In genomic region chr15:83161062-83161748, GRCm38 (mm10) we compare ENCODE assay signal across 21 mouse cellular contexts. TPM values are rescaled to one million over a fixed set of nuclear protein-coding genes. Genes with fewer than 3 reads are reported as not detected.
A peak's percentile ranks its signal among the peaks of the same experiment; 100 is the strongest.
DNase-seq lines count a peak whose midpoint lies in the region; ATAC-seq lines count a peak whose summit lies in the region.
"Had no signal": no experiment of that assay in that cellular context is flagged by ENCODE, and none has a peak within 500 bp of the region (broad histone marks: within the 10 kb centered on the region; RNA-seq: fewer than 3 reads in every experiment).

No protein-coding gene starts in this region.

- DNase-seq in cerebellum, adult 11-12 months: peak; percentile 10
- peak; percentile 33 for DNase-seq in hindbrain, embryonic 11.5 days (ENCODE audit: low spot score)
- no peak for DNase-seq in hindbrain, embryonic 14.5 days (ENCODE audit: low spot score)
- DNase-seq in testis, postnatal 10 days (ENCODE audit: low spot score): peak; percentile 35
- DNase-seq in testis, postnatal 14 days (ENCODE audit: low spot score): no peak
- DNase-seq in MN1 (ENCODE audit: low spot score): no peak
- DNase-seq in layer of hippocampus, postnatal 10 days (ENCODE audit: low spot score in 2 of 2): no peak
- DNase-seq: adrenal gland, adult 8-10 months; cerebellum, postnatal 36 days; kidney, adult 2 months; lung, embryonic 14.5 days; right cerebral cortex, postnatal 25 days; thymus, postnatal 36 days had no signal

- ATAC-seq in cerebellum, adult (ENCODE audit: insufficient number of reproducible peaks, low FRiP score, low TSS enrichment): no peak
- ATAC-seq in hindbrain, embryonic 11.5 days (ENCODE audit: low FRiP score): peak; percentile 68
- ATAC-seq in hindbrain, embryonic 14.5 days (ENCODE audit: low FRiP score): no peak
- ATAC-seq: CD4-positive, CD25-positive, alpha-beta regulatory T cell, adult 4 months had no signal

- 25% methylated on average over 10 of the region's 10 CpGs for WGBS in hindbrain, embryonic 11.5 days
- WGBS in hindbrain, embryonic 14.5 days: 19% methylated on average over 10 of the region's 10 CpGs

- 0 out of 2 replicates have a peak, but pooled peaks cover 2% of the 10 kb centered on the region for H3K4me1 ChIP-seq in hindbrain, embryonic 11.5 days (replicated peaks; ENCODE audit: control insufficient read depth, insufficient read depth, low read length)
- no peaks in the 10 kb centered on the region for H3K4me1 ChIP-seq in hindbrain, embryonic 14.5 days (replicated peaks; ENCODE audit: control insufficient read depth, insufficient read depth, low read length)
- H3K4me1 ChIP-seq: hindbrain, embryonic 15.5 days had no signal

- no peak overlapping the region for H3K4me3 ChIP-seq in hindbrain, embryonic 11.5 days (ENCODE audit: low read depth, low read length)
- H3K4me3 ChIP-seq in hindbrain, embryonic 14.5 days (replicated peaks; ENCODE audit: low read length): no peak overlapping the region
- H3K4me3 ChIP-seq: embryonic facial prominence, embryonic 15.5 days; heart, embryonic 15.5 days; hindbrain, embryonic 15.5 days; limb, embryonic 15.5 days had no signal

- 0 out of 2 replicates have a peak, but pooled peaks cover 9% of the 10 kb centered on the region for H3K36me3 ChIP-seq in hindbrain, embryonic 11.5 days (ENCODE audit: control insufficient read depth, insufficient read depth, low read length)
- peaks cover 54% of the 10 kb centered on the region for H3K36me3 ChIP-seq in hindbrain, embryonic 14.5 days (replicated peaks; ENCODE audit: control insufficient read depth, insufficient read depth)

- peak overlapping the region; percentile 2; the same call in 1 of the 2 replicates for H3K27ac ChIP-seq in hindbrain, embryonic 11.5 days (ENCODE audit: low read depth, low read length)
- no peak overlapping the region for H3K27ac ChIP-seq in hindbrain, embryonic 14.5 days
- H3K27ac ChIP-seq: embryonic facial prominence, embryonic 15.5 days; heart, embryonic 15.5 days; hindbrain, embryonic 15.5 days; limb, embryonic 15.5 days; macrophage; stomach, postnatal 0 days had no signal

- no peak overlapping the region for H3K4me2 ChIP-seq in hindbrain, embryonic 11.5 days (replicated peaks; ENCODE audit: low read depth, low read length)
- no peak overlapping the region for H3K4me2 ChIP-seq in hindbrain, embryonic 14.5 days (replicated peaks)
- H3K4me2 ChIP-seq: embryonic facial prominence, embryonic 15.5 days; heart, embryonic 15.5 days; hindbrain, embryonic 15.5 days; limb, embryonic 15.5 days; lung, embryonic 14.5 days had no signal

- no peaks in the 10 kb centered on the region for H3K9me3 ChIP-seq in hindbrain, embryonic 11.5 days (ENCODE audit: control insufficient read depth, low read length)
- H3K9me3 ChIP-seq in hindbrain, embryonic 14.5 days (ENCODE audit: control insufficient read depth, low read length): no peaks in the 10 kb centered on the region
- H3K9me3 ChIP-seq: embryonic facial prominence, embryonic 15.5 days; heart, embryonic 15.5 days; hindbrain, embryonic 15.5 days; limb, embryonic 15.5 days had no signal

- H3K9ac ChIP-seq in hindbrain, embryonic 11.5 days (ENCODE audit: low read depth, low read length): no peak overlapping the region; the same call in 1 of the 2 replicates
- no peak overlapping the region for H3K9ac ChIP-seq in hindbrain, embryonic 14.5 days
- H3K9ac ChIP-seq: embryonic facial prominence, embryonic 15.5 days; heart, embryonic 15.5 days; hindbrain, embryonic 15.5 days; limb, embryonic 15.5 days; lung, embryonic 14.5 days had no signal

- no peaks in the 10 kb centered on the region for H3K27me3 ChIP-seq in hindbrain, embryonic 11.5 days (ENCODE audit: control insufficient read depth, insufficient read depth, low read length)
- no peaks in the 10 kb centered on the region for H3K27me3 ChIP-seq in hindbrain, embryonic 14.5 days (ENCODE audit: control insufficient read depth, insufficient read depth, low read length)
- H3K27me3 ChIP-seq: embryonic facial prominence, embryonic 15.5 days; heart, embryonic 15.5 days; hindbrain, embryonic 15.5 days; limb, embryonic 15.5 days had no signal

RNA-seq across cellular contexts. Expression of gene Cyb5r3, which starts 11.2 kb away (rescaled TPM):
- 182 and 205 TPM in 2 replicates for polyA plus RNA-seq in hindbrain, embryonic 11.5 days (2014; fragmentation: Nextera tagmentation; extraction: Ambion mirVana)
- polyA plus RNA-seq in hindbrain, embryonic 14.5 days (2014; fragmentation: Nextera tagmentation; extraction: Ambion mirVana): 112 and 129 TPM in 2 replicates
- 100 to 1,000 TPM; 106 to 114 TPM for total RNA-seq in layer of hippocampus, postnatal 10 days (2021)

RNA-seq across cellular contexts. Expression of gene Poldip3, which starts 12.0 kb away (rescaled TPM):
- polyA plus RNA-seq in hindbrain, embryonic 11.5 days (2014; fragmentation: Nextera tagmentation; extraction: Ambion mirVana): 162 and 163 TPM in 2 replicates
- 143 and 145 TPM in 2 replicates for polyA plus RNA-seq in hindbrain, embryonic 14.5 days (2014; fragmentation: Nextera tagmentation; extraction: Ambion mirVana)
- total RNA-seq in layer of hippocampus, postnatal 10 days (2021): 10 to 100 TPM; 82.6 to 83.2 TPM

RNA-seq across cellular contexts. Expression of gene Rrp7a, which starts 38.6 kb away (rescaled TPM):
- 54.6 and 63.4 TPM in 2 replicates for polyA plus RNA-seq in hindbrain, embryonic 11.5 days (2014; fragmentation: Nextera tagmentation; extraction: Ambion mirVana)
- 64.7 and 68.2 TPM in 2 replicates for polyA plus RNA-seq in hindbrain, embryonic 14.5 days (2014; fragmentation: Nextera tagmentation; extraction: Ambion mirVana)
- total RNA-seq in layer of hippocampus, postnatal 10 days (2021): 100 to 1,000 TPM; 123 to 128 TPM

Comparison
In these comparisons a context has a peak if more than half of its experiments do, and no peak if none do; other contexts are left out.
1. DNase-seq: peak in cerebellum, adult 11-12 months (single experiment), hindbrain, embryonic 11.5 days (single experiment) and testis, postnatal 10 days (single experiment); none in hindbrain, embryonic 14.5 days (single experiment), testis, postnatal 14 days (single experiment), MN1 (single experiment) and layer of hippocampus, postnatal 10 days (0 of 2).